Mouse (Mus musculus) heart, embryonic 11.5 days (tissue): Measurements from ENCODE around the gene Crtc1. TPM values are rescaled to one million over a fixed set of nuclear protein-coding genes. Genes with fewer than 3 reads are reported as not detected.

Source experiments
- ATAC-seq: fragments of 200-750 bp; cut with Nextera tagmentation; replicated peaks from 2 replicates; pipeline ENCODE4 v1.8.0; 2017; ENCODE audit warnings: moderate library complexity; ENCODE audit not compliant: insufficient number of reproducible peaks, low FRiP score, low TSS enrichment
- H3K27ac ChIP-seq: fragments of 300-500 bp; sonication (generic); 2 replicates; pipeline ENCODE4 v1.5.1; 2014; ENCODE audit warnings: mild to moderate bottlenecking, low read depth, low read length
- H3K27me3 ChIP-seq: fragments of 300-500 bp; sonication (generic); 2 replicates; pipeline ENCODE4 v1.6.1; 2014; ENCODE audit warnings: mild to moderate bottlenecking, low read length, mixed read lengths; ENCODE audit not compliant: control insufficient read depth, insufficient read depth
- H3K36me3 ChIP-seq: fragments of 300-500 bp; sonication (generic); 2 replicates; pipeline ENCODE4 v1.6.1; 2014; ENCODE audit warnings: mild to moderate bottlenecking, low read length, moderate library complexity, mixed read lengths; ENCODE audit not compliant: control insufficient read depth, insufficient read depth
- H3K4me1 ChIP-seq: fragments of 300-500 bp; sonication (generic); 2 replicates; pipeline ENCODE4 v1.6.1; 2014; ENCODE audit warnings: low read length; ENCODE audit not compliant: control insufficient read depth, insufficient read depth
- H3K4me2 ChIP-seq: fragments of 300-500 bp; sonication (generic); 2 replicates; pipeline ENCODE4 v1.6.1; 2014; ENCODE audit warnings: mild to moderate bottlenecking, moderate library complexity
- H3K4me3 ChIP-seq: fragments of 300-500 bp; sonication (generic); 2 replicates; pipeline ENCODE4 v1.5.1; 2014; ENCODE audit warnings: low read depth, low read length
- H3K9ac ChIP-seq: fragments of 300-500 bp; sonication (generic); 2 replicates; pipeline ENCODE4 v1.6.1; 2014; ENCODE audit warnings: mild to moderate bottlenecking, low read depth, low read length, moderate library complexity
- H3K9me3 ChIP-seq: fragments of 300-500 bp; sonication (generic); replicated peaks from 2 replicates; pipeline ENCODE4 v1.6.1; 2016; ENCODE audit warnings: low read length; ENCODE audit not compliant: control insufficient read depth
- WGBS: fragments of 180-500 bp; shearing (Covaris S2); extraction: QIAGEN DNeasy Blood & Tissue Kit; methylation state at CpG from one replicate; pipeline ENCODE4 v1.1.7; 2014; ENCODE audit not compliant: insufficient replicate concordance; 5-methylcytosine and 5-hydroxymethylcytosine counted together
- polyA plus RNA-seq: library from polyadenylated mRNA; unstranded; fragments of >200 nt; fragmentation: Nextera tagmentation; extraction: Ambion mirVana; gene quantifications from 2 replicates; pipeline ENCODE4 v1.2.1, GENCODE M21; 2014

The Crtc1 gene
- polyA plus RNA-seq, 1 experiment from 2014 or later, result 13.5 TPM

DNA sequence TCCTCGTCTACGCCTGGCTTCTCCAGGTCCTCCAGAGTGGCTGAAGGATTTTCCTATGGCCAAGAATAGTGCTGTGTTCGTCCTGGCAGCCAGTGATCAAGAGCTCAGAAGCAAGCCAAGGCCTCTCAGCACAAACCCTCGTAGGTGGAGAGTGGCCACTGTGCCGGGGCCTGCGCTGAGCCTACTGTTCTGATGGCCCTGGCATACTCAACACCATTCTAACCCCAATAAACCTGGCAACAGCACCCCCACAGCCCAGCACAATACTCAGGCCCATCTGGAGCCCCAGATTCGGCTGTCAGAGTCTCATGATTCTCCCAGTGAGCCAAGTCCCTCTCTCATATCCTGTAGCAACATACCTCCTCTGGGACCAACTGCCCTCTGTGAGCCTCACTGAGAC, 98.7 kb downstream of the Crtc1 start:
- Histone ChIP-seq H3K4me3 (no peak overlapping the region), H3K4me2 (no peak overlapping the region), H3K9me3 (no peaks in the 10 kb centered on the region), H3K27ac (no peak overlapping the region), H3K4me1 (peaks cover 6% of the 10 kb centered on the region; the same call in 1 of the 2 replicates), H3K9ac (no peak overlapping the region), H3K36me3 (peaks cover 43% of the 10 kb centered on the region), H3K27me3 (no peaks in the 10 kb centered on the region)
- ATAC-seq, result no peak
- WGBS, result 84% methylated on average over 7 of the region's 7 CpGs

DNA sequence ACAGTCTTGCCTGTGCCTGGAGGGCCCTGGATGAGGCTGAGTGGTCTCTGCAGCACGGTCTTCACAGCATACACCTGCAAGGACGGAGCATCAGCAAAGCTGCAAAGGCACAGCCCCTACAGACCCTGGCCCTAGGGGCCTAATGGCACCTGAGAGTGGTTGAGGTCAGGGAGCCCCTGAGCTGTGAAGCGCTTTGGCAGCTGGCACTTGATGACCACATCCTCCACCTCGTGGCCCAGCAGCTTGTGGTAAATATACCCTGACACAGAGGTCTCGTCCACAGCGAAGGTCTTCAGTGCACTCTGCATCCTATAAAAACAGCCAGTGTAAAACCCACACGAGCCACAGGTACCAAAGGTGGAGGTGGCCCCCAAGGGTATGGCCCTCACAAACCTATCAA, 100.4 kb downstream of the Crtc1 start:
- H3K9ac ChIP-seq, result no peak overlapping the region
- no peak overlapping the region for H3K27ac ChIP-seq
- H3K9me3 ChIP-seq, result no peaks in the 10 kb centered on the region
- H3K4me2 ChIP-seq, result no peak overlapping the region
- H3K4me3 ChIP-seq, result no peak overlapping the region
- peaks cover 58% of the 10 kb centered on the region for H3K36me3 ChIP-seq
- no peaks in the 10 kb centered on the region for H3K27me3 ChIP-seq
- no peaks in the 10 kb centered on the region for H3K4me1 ChIP-seq
- WGBS, result 91% methylated on average over 7 of the region's 7 CpGs
- ATAC-seq, result no peak

DNA sequence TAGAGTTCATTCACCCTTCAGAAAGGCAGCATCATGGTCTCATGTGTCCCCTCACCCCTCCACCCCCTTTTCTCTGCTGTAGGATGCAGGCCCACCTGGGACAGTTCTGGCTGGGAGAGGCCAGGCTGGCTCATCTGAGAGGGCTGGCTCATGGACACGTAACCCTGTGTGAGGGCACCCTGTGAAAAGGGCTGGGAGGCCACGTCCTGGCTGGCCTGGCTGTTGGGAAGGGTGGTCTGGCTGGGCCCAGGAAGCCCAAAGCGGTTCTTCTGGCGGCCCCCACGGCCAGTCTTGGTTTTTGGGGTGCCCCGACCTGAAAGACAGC, 106.5 kb downstream of the Crtc1 start:
- Histone ChIP-seq H3K4me3 (no peak overlapping the region), H3K36me3 (peaks cover 46% of the 10 kb centered on the region), H3K27me3 (peaks cover 7% of the 10 kb centered on the region), H3K4me1 (peaks cover 22% of the 10 kb centered on the region), H3K9ac (no peak overlapping the region), H3K27ac (no peak overlapping the region), H3K4me2 (no peak overlapping the region), H3K9me3 (no peaks in the 10 kb centered on the region)
- no peak for ATAC-seq
- WGBS, result 95% methylated on average over 6 of the region's 6 CpGs

Other genes starting within 250 kb of the Crtc1 start
- 4.8 and 5.2 TPM in 2 replicates for gene Slc25a42, start 227.3 kb downstream of the Crtc1 start, polyA plus RNA-seq
- gene Sugp2, start 205.4 kb downstream of the Crtc1 start, polyA plus RNA-seq, result 23.0 and 26.2 TPM in 2 replicates
- 17.6 and 17.8 TPM in 2 replicates for gene Armc6, start 205.1 kb downstream of the Crtc1 start, polyA plus RNA-seq
- 25.5 and 30.0 TPM in 2 replicates for gene Homer3, start 156.8 kb downstream of the Crtc1 start, polyA plus RNA-seq
- 36.4 and 37.6 TPM in 2 replicates for gene Ddx49, start 137.1 kb downstream of the Crtc1 start, polyA plus RNA-seq
- 307 and 329 TPM in 2 replicates for gene Cope, start 137.1 kb downstream of the Crtc1 start, polyA plus RNA-seq
- gene Cers1, start 123.8 kb downstream of the Crtc1 start, polyA plus RNA-seq, result 1.4 and 1.5 TPM in 2 replicates
- 1.7 and 1.9 TPM in 2 replicates for gene Gdf1, start 109.8 kb downstream of the Crtc1 start, polyA plus RNA-seq
- gene Upf1, start 86.3 kb downstream of the Crtc1 start, polyA plus RNA-seq, result 14.0 and 17.2 TPM in 2 replicates
- gene Comp, start 66.0 kb downstream of the Crtc1 start, polyA plus RNA-seq, result 1.1 and 2.2 TPM in 2 replicates
- gene Klhl26, start 37.4 kb upstream of the Crtc1 start, polyA plus RNA-seq, result 9.2 and 10.1 TPM in 2 replicates
- gene Tmem59l, start 47.8 kb upstream of the Crtc1 start, polyA plus RNA-seq, result 0.44 and 0.86 TPM in 2 replicates
- gene Crlf1, start 53.6 kb upstream of the Crtc1 start, polyA plus RNA-seq, result 0.80 and 3.8 TPM in 2 replicates
- 109 and 124 TPM in 2 replicates for gene Rex1bd, start 67.2 kb upstream of the Crtc1 start, polyA plus RNA-seq
- gene Uba52, start 71.2 kb upstream of the Crtc1 start, polyA plus RNA-seq, result 798 and 827 TPM in 2 replicates
- 202 and 212 TPM in 2 replicates for gene Fkbp8, start 88.1 kb upstream of the Crtc1 start, polyA plus RNA-seq
- 67.3 and 68.1 TPM in 2 replicates for gene Kxd1, start 88.4 kb upstream of the Crtc1 start, polyA plus RNA-seq
- 14.1 and 14.7 TPM in 2 replicates for gene Ell, start 99.9 kb upstream of the Crtc1 start, polyA plus RNA-seq
- 86.0 and 95.3 TPM in 2 replicates for gene Isyna1, start 154.8 kb upstream of the Crtc1 start, polyA plus RNA-seq
- gene Ssbp4, start 169.3 kb upstream of the Crtc1 start, polyA plus RNA-seq, result 72.5 and 78.9 TPM in 2 replicates
- gene Lrrc25, start 176.6 kb upstream of the Crtc1 start, polyA plus RNA-seq, result 0.19 and 0.59 TPM in 2 replicates
- gene Gdf15, start 192.9 kb upstream of the Crtc1 start, polyA plus RNA-seq, result 0.26 and 0.37 TPM in 2 replicates
- 38.9 and 41.6 TPM in 2 replicates for gene Pgpep1, start 220.8 kb upstream of the Crtc1 start, polyA plus RNA-seq
- gene Lsm4, start 233.7 kb upstream of the Crtc1 start, polyA plus RNA-seq, result 296 and 308 TPM in 2 replicates